In genomic region chr19:57223686-57224085, GRCm38 (mm10) we compare ENCODE assay signal across 19 mouse cellular contexts.
A peak's percentile ranks its signal among the peaks of the same experiment; 100 is the strongest.
DNase-seq lines count a peak whose midpoint lies in the region; ATAC-seq lines count a peak whose summit lies in the region.
"Had no signal": no experiment of that assay in that cellular context is flagged by ENCODE, and none has a peak within 500 bp of the region (broad histone marks: within the 10 kb centered on the region; RNA-seq: fewer than 3 reads in every experiment).

No protein-coding gene starts in this region.

- DNase-seq in adrenal gland, adult 2 months: peak; percentile 43
- DNase-seq in adrenal gland, adult 18-20 months (ENCODE audit: low spot score in 2 of 2): no peak
- peak; percentile 90 for DNase-seq in heart, adult 11 months
- peak; percentile 45 for DNase-seq in 3T3-L1 (ENCODE audit: low read depth, low spot score)
- DNase-seq in kidney, postnatal 36 days: no peak
- DNase-seq: cerebellum, adult 11-12 months; cerebellum, adult 9-11 months; forebrain, postnatal 0 days; gastrocnemius, postnatal 25 days; heart, postnatal 36 days; kidney, adult 2 months had no signal

- no peaks in the 10 kb centered on the region for H3K9me3 ChIP-seq in heart, embryonic 11.5 days (replicated peaks; ENCODE audit: control insufficient read depth, low read length)
- H3K9me3 ChIP-seq: embryonic facial prominence, embryonic 10.5 days; forebrain, embryonic 13.5 days; heart, embryonic 13.5 days; hindbrain, embryonic 15.5 days had no signal

- no peak overlapping the region for H3K4me2 ChIP-seq in heart, embryonic 11.5 days
- H3K4me2 ChIP-seq: forebrain, embryonic 13.5 days; heart, embryonic 13.5 days; hindbrain, embryonic 15.5 days had no signal

- H3K36me3 ChIP-seq in heart, embryonic 11.5 days (ENCODE audit: control insufficient read depth, insufficient read depth, low read length): no peaks in the 10 kb centered on the region
- H3K36me3 ChIP-seq: embryonic facial prominence, embryonic 10.5 days; heart, embryonic 13.5 days; hindbrain, embryonic 15.5 days had no signal

- H3K9ac ChIP-seq in heart, embryonic 11.5 days (ENCODE audit: low read depth, low read length): no peak overlapping the region
- H3K9ac ChIP-seq: forebrain, embryonic 13.5 days; forebrain, postnatal 0 days; heart, embryonic 13.5 days; hindbrain, embryonic 15.5 days had no signal

- no peak overlapping the region for H3K4me3 ChIP-seq in heart, embryonic 11.5 days (ENCODE audit: low read depth, low read length)
- H3K4me3 ChIP-seq in brown adipose tissue, adult 24 weeks (ENCODE audit: insufficient read depth, low read depth, low read length): no peak overlapping the region
- H3K4me3 ChIP-seq: embryonic facial prominence, embryonic 10.5 days; forebrain, embryonic 13.5 days; heart, embryonic 13.5 days; hindbrain, embryonic 15.5 days had no signal

- 74% methylated on average over 3 of the region's 3 CpGs for whole genome bisulfite sequencing in heart, embryonic 11.5 days (ENCODE audit: insufficient replicate concordance)

- no peak overlapping the region for H3K27ac ChIP-seq in heart, embryonic 11.5 days (ENCODE audit: low read depth, low read length)
- H3K27ac ChIP-seq in brown adipose tissue, adult 24 weeks (replicated peaks; ENCODE audit: low read depth, low read length): peak overlapping the region; percentile 77
- H3K27ac ChIP-seq: embryonic facial prominence, embryonic 10.5 days; forebrain, embryonic 13.5 days; heart, embryonic 13.5 days; hindbrain, embryonic 15.5 days had no signal

- H3K4me1 ChIP-seq in heart, embryonic 11.5 days (ENCODE audit: control insufficient read depth, insufficient read depth, low read length): no peaks in the 10 kb centered on the region
- H3K4me1 ChIP-seq in brown adipose tissue, adult 24 weeks (ENCODE audit: control insufficient read depth, insufficient read depth, insufficient read length, low read length): peaks cover 39% of the 10 kb centered on the region
- H3K4me1 ChIP-seq: forebrain, embryonic 13.5 days had no signal

- ATAC-seq in heart, embryonic 11.5 days (replicated peaks; ENCODE audit: insufficient number of reproducible peaks, low FRiP score, low TSS enrichment): no peak
- ATAC-seq: forebrain, embryonic 13.5 days; forebrain, postnatal 0 days; intestine, embryonic 16.5 days; Patski had no signal

- no peaks in the 10 kb centered on the region for H3K27me3 ChIP-seq in heart, embryonic 11.5 days (ENCODE audit: control insufficient read depth, insufficient read depth, low read length)
- H3K27me3 ChIP-seq: forebrain, embryonic 13.5 days; heart, embryonic 13.5 days; hindbrain, embryonic 15.5 days; Patski had no signal

Comparison
In these comparisons a context has a peak if more than half of its experiments do, and no peak if none do; other contexts are left out.
1. DNase-seq: peak in adrenal gland, adult 2 months (single experiment), heart, adult 11 months (single experiment) and 3T3-L1 (single experiment); none in adrenal gland, adult 18-20 months (0 of 2) and kidney, postnatal 36 days (0 of 2).